Mouse (Mus musculus): ENCODE data around the gene Tmem253. TPM values are rescaled to one million over a fixed set of nuclear protein-coding genes. Genes with fewer than 3 reads are reported as not detected.

Tmem253 gene
- total RNA-seq, 1 experiment from 2014 or later, result not detected

DNA sequence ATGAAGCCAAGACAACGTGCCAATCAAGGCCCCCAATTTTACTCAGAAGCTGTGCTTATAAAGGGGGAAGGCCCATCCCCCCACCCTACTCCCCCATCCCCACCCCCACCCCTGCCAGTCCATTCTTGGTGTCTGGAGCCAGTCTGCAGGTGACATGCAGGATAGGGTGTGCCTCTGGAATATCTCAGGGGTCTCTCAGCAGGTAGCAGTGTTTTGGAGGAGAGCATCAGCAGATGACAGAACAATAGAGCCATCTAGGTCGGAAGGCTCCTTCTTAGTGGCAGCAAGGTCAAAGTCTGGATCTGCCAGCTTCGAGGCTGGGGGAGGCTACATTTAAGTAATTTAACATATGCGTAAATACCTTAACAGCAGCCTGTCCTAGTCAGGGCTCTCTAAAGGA lies 50.7 kb downstream of the Tmem253 start:
- no peak for ATAC-seq (ENCODE audit: extremely low read depth, insufficient number of reproducible peaks, low FRiP score, poor library complexity, severe bottlenecking)

Other genes with a start within 250 kb of the Tmem253 start
- gene Ang4, start 242.1 kb upstream of the Tmem253 start, total RNA-seq (2017), result not detected in 2 replicates
- not detected in 2 replicates for gene AY358078, start 215.6 kb upstream of the Tmem253 start, total RNA-seq (2017)
- not detected in 2 replicates for gene Ear6, start 162.0 kb upstream of the Tmem253 start, total RNA-seq (2017)
- gene Mettl17, start 130.8 kb upstream of the Tmem253 start, total RNA-seq (2017), result 23.1 and 25.8 TPM in 2 replicates
- gene Slc39a2, start 122.8 kb upstream of the Tmem253 start, total RNA-seq (2017), result 0.37 and 0.58 TPM in 2 replicates
- 0.74 and 4.7 TPM in 2 replicates for gene Ndrg2, start 101.5 kb upstream of the Tmem253 start, total RNA-seq (2017)
- not detected in 2 replicates for gene Tppp2, start 97.2 kb upstream of the Tmem253 start, total RNA-seq (2017)
- not detected in 2 replicates for gene Rnase13, start 92.9 kb upstream of the Tmem253 start, total RNA-seq (2017)
- 1.5 TPM in 1 of 2 replicates, not detected in the other for gene Arhgef40, start 30.9 kb upstream of the Tmem253 start, total RNA-seq (2017)
- gene Zfp219, start 5.1 kb downstream of the Tmem253 start, total RNA-seq (2017), result 5.1 and 5.8 TPM in 2 replicates
- gene Olfr221, start 26.8 kb downstream of the Tmem253 start, total RNA-seq (2017), result not detected in 2 replicates
- 397 and 426 TPM in 2 replicates for gene Hnrnpc, start 88.4 kb downstream of the Tmem253 start, total RNA-seq (2017)
- gene Rpgrip1, start 95.0 kb downstream of the Tmem253 start, total RNA-seq (2017), result 42.0 and 46.1 TPM in 2 replicates
- gene Supt16, start 181.8 kb downstream of the Tmem253 start, total RNA-seq (2017), result 97.9 and 102 TPM in 2 replicates
- 155 and 214 TPM in 2 replicates for gene Chd8, start 242.1 kb downstream of the Tmem253 start, total RNA-seq (2017)

Data from neutrophil, adult 5-6 weeks (primary cell).